Mouse (Mus musculus) liver, embryonic 11.5 days (tissue): ENCODE results near the gene Arhgap1. TPM values are rescaled to one million over a fixed set of nuclear protein-coding genes. Genes with fewer than 3 reads are reported as not detected.

Experiments
- ATAC-seq: fragments of 200-750 bp; cut with Nextera tagmentation; replicated peaks from 2 replicates; pipeline ENCODE4 v1.8.0; 2017; ENCODE audit warnings: moderate number of reproducible peaks, mild to moderate bottlenecking, moderate TSS enrichment, moderate library complexity; ENCODE audit not compliant: low FRiP score
- DNase-seq: peaks from one replicate; pipeline ENCODE4 v3.0.0-alpha.2; 2017; ENCODE audit warnings: low spot score
- H3K27ac ChIP-seq: fragments of 300-500 bp; sonication (generic); 2 replicates; pipeline ENCODE4 v1.5.1; 2014; ENCODE audit warnings: mild to moderate bottlenecking, low read depth, low read length, control low read depth
- H3K27me3 ChIP-seq: fragments of 300-500 bp; sonication (generic); replicated peaks from 2 replicates; pipeline ENCODE4 v1.6.1; 2014; ENCODE audit warnings: low read length, mixed read lengths; ENCODE audit not compliant: control insufficient read depth, insufficient read depth
- H3K36me3 ChIP-seq: fragments of 300-500 bp; sonication (generic); 2 replicates; pipeline ENCODE4 v1.6.1; 2014; ENCODE audit warnings: mild to moderate bottlenecking, low read length, moderate library complexity, mixed read lengths; ENCODE audit not compliant: control insufficient read depth, insufficient read depth
- H3K4me1 ChIP-seq: fragments of 300-500 bp; sonication (generic); replicated peaks from 2 replicates; pipeline ENCODE4 v1.6.1; 2014; ENCODE audit warnings: low read length, mixed read lengths; ENCODE audit not compliant: control insufficient read depth, insufficient read depth
- H3K4me2 ChIP-seq: fragments of 300-500 bp; sonication (generic); 2 replicates; pipeline ENCODE4 v1.6.1; 2014; ENCODE audit warnings: mild to moderate bottlenecking, control low read depth, moderate library complexity
- H3K4me3 ChIP-seq: fragments of 300-500 bp; sonication (generic); 2 replicates; pipeline ENCODE4 v1.5.1; 2014; ENCODE audit warnings: low read depth, low read length, control low read depth
- H3K9ac ChIP-seq: fragments of 300-500 bp; sonication (generic); 2 replicates; pipeline ENCODE4 v1.6.1; 2014; ENCODE audit warnings: low read depth, low read length, control low read depth
- H3K9me3 ChIP-seq: fragments of 300-500 bp; sonication (generic); 2 replicates; pipeline ENCODE4 v1.6.1; 2016; ENCODE audit warnings: low read length, inconsistent platforms, mixed read lengths; ENCODE audit not compliant: control insufficient read depth
- WGBS: fragments of 180-500 bp; shearing (Covaris S2); extraction: QIAGEN DNeasy Blood & Tissue Kit; methylation state at CpG from one replicate; pipeline ENCODE4 v1.1.7; 2014; 5-methylcytosine and 5-hydroxymethylcytosine counted together
- polyA plus RNA-seq: library from polyadenylated mRNA; unstranded; fragments of >200 nt; fragmentation: Nextera tagmentation; extraction: Ambion mirVana; gene quantifications from 2 replicates; pipeline ENCODE4 v1.2.1, GENCODE M21; 2014

Arhgap1 gene
- polyA plus RNA-seq, 1 experiment from 2014 or later: 99.2 TPM

DNA sequence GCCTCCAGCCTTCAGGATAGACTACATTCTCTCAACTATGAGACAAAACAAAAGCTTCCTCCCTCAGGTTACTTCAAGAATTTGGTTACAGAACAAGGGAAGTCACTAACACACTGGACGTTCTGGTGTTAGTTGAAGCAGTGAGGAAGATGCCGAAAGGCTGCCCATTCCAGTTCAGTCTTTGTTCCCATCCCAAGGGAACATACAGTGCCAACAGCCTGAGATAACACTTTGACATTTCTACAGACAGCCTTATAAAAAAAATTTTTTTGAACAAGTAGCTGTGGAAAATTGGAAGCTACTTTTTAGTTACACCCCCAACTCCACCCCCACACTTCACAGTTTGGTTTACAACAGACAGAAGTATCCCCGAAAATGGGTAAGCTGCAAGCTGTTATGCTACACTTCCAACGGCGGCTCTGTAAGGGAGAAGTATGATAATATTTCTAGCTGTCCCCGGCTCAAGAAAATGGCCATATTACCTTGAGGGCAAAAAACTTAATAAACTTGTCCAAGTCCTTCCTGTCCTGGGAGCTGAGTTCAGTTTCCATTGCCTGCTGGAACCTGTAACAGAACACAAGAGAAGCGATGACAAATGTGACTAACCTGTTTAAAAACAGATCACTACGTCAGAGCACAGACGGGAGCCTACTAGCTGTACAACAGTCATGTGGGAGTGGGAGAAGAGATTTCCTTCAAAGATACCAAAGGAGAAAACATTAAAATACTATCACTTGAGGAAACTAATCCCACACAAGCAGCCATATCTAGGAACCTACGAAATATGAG is 46.0 kb downstream of the Arhgap1 start:
- Histone ChIP-seq H3K4me1 (no peaks in the 10 kb centered on the region), H3K27ac (no peak overlapping the region), H3K27me3 (no peaks in the 10 kb centered on the region), H3K9ac (no peak overlapping the region), H3K36me3 (no peaks in the 10 kb centered on the region), H3K4me3 (no peak overlapping the region), H3K9me3 (no peaks in the 10 kb centered on the region), H3K4me2 (no peak overlapping the region)
- DNase-seq (no peak), ATAC-seq (no peak)
- WGBS: 84% methylated on average over 10 of the region's 10 CpGs

DNA sequence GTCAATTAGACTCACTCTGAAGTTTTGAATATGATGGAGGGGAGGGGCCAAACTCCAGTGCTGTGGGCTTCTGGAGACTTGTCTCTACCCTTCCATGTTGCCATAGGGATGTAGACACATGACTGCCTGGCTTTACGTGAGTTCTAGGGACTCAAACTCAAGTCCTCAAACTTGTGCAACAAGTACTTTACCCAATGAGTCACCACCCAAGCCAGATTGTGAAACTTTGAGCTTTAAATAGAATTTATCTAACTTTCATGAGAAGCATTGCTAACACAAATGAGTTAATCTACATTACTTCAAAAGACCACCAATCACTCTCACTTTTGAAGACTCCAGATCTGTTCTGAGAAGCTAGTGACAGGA is 46.5 kb downstream of the Arhgap1 start:
- no peak for DNase-seq
- H3K9me3 ChIP-seq: no peaks in the 10 kb centered on the region
- no peak overlapping the region for H3K9ac ChIP-seq
- H3K27me3 ChIP-seq: no peaks in the 10 kb centered on the region
- no peaks in the 10 kb centered on the region for H3K4me1 ChIP-seq
- H3K36me3 ChIP-seq: no peaks in the 10 kb centered on the region
- H3K27ac ChIP-seq: no peak overlapping the region
- no peak overlapping the region for H3K4me3 ChIP-seq
- ATAC-seq: no peak
- WGBS: 79% methylated on average over 1 of the region's 1 CpGs
- H3K4me2 ChIP-seq: no peak overlapping the region

DNA sequence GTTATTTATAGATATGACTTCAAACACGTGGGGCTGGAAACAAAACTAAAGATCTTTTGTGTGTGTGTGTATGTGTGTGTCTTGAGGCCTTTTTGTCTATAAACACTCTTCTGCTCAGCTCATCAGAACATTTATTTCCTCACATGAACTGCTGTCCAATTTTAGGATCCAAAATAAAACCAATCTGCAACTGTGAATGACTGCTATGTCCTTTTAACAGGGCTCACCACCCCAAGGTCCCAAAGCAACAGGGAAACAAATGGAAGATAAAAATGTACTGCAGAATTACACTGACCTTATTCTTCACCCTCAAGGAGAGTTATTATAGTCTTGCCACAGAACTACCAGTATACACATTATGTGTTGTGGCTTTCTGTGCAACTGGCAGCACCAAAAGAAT is 49.6 kb downstream of the Arhgap1 start:
- no peaks in the 10 kb centered on the region for H3K9me3 ChIP-seq
- ATAC-seq: no peak
- no peaks in the 10 kb centered on the region for H3K4me1 ChIP-seq
- H3K4me3 ChIP-seq: no peak overlapping the region
- no peak overlapping the region for H3K9ac ChIP-seq
- H3K27me3 ChIP-seq: no peaks in the 10 kb centered on the region
- H3K27ac ChIP-seq: no peak overlapping the region
- DNase-seq: no peak
- no peak overlapping the region for H3K4me2 ChIP-seq
- 71% methylated on average over 1 of the region's 1 CpGs for WGBS
- no peaks in the 10 kb centered on the region for H3K36me3 ChIP-seq

DNA sequence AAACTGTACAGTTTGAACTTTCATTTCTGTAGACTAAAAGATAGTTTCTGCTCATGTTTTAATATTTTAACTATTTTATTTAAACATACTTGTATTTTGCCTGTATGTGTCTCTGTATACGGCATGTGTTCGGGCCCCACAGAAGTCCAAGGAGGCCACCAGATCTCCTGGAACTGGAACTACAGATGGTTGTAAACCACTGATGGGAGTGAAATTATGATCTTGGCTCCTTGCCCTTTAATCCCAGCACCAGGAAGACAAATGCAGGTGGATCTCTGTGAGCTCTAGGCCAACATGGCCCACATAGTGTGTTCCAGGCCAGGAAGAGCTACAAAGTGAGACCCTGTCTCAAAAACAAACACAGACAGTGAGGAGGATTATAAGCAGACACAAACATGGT is 51.7 kb downstream of the Arhgap1 start:
- Histone ChIP-seq H3K4me3 (no peak overlapping the region), H3K4me1 (no peaks in the 10 kb centered on the region), H3K9ac (no peak overlapping the region), H3K27me3 (no peaks in the 10 kb centered on the region), H3K27ac (no peak overlapping the region), H3K4me2 (no peak overlapping the region), H3K9me3 (no peaks in the 10 kb centered on the region), H3K36me3 (no peaks in the 10 kb centered on the region)
- DNase-seq (no peak), ATAC-seq (no peak)
- WGBS: 96% methylated on average over 2 of the region's 2 CpGs

DNA sequence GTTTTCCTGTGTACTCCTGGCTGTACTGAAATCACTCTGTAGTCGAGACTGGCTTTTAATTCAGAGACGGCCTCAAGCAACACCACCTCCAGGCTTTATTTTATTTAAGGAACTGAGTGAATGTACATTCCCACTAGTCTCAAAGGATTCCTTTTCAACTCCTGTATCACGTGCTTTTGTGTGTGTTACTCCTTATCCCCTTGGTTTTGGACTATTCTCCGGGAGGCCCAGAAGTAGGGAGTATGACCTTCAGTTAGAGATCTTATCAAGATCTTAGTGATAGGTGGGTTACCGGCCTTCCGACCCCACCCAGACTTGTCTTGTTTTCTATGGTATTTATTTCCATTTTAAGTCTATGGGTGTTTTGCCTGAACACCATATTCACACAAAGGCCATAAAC is 56.1 kb downstream of the Arhgap1 start:
- Histone ChIP-seq H3K9me3 (no peaks in the 10 kb centered on the region), H3K27me3 (no peaks in the 10 kb centered on the region), H3K4me2 (no peak overlapping the region), H3K4me3 (no peak overlapping the region), H3K27ac (no peak overlapping the region), H3K9ac (no peak overlapping the region), H3K36me3 (no peaks in the 10 kb centered on the region), H3K4me1 (peaks cover 6% of the 10 kb centered on the region)
- WGBS: 78% methylated on average over 6 of the region's 6 CpGs
- ATAC-seq (no peak), DNase-seq (no peak)

DNA sequence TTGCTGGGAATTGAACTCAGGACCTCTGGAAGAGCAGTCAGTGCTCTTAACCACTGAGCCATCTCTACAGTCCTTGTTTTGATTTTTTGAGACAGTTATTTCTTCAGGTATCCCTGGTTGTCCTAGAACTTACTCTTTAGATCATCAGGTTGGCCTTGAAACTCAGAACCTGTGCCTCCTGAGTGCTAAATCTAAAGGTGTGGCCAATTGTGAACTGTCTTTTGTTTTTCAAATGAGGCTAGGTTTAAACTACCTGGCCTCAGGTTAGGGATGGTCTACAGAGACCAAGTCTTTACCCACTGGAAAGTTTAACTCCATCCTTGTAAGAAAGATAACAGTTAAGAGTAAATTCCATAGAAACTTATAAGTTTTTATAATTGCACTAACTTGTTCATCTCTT is 56.8 kb downstream of the Arhgap1 start:
- H3K4me3 ChIP-seq: no peak overlapping the region
- H3K9me3 ChIP-seq: no peaks in the 10 kb centered on the region
- H3K36me3 ChIP-seq: no peaks in the 10 kb centered on the region
- ATAC-seq (no peak), DNase-seq (no peak)
- H3K27me3 ChIP-seq: no peaks in the 10 kb centered on the region
- H3K9ac ChIP-seq: no peak overlapping the region
- peaks cover 6% of the 10 kb centered on the region for H3K4me1 ChIP-seq
- no peak overlapping the region for H3K27ac ChIP-seq
- no peak overlapping the region for H3K4me2 ChIP-seq

DNA sequence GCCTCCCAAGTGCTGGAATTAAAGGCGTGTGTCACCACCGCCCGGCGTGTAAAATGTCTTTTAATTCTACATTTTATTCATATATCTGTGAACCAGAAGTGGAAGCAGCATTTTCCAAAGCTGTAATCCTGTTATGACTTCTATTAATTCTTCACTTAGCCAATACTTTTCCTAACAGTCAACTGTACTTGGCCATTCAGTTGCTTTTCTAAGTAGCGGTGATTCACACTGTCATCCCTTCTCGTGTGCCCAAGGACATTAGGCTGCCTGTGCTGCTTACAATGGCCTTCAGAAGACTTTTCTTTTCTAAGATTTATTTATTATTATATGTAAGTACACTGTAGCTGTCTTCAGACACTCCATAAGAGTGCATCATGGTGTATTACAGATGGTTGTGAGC is 58.7 kb downstream of the Arhgap1 start:
- no peak for ATAC-seq
- H3K36me3 ChIP-seq: peaks cover 2% of the 10 kb centered on the region; the same call in 1 of the 2 replicates
- no peaks in the 10 kb centered on the region for H3K9me3 ChIP-seq
- H3K9ac ChIP-seq: no peak overlapping the region
- H3K4me3 ChIP-seq: no peak overlapping the region
- no peak for DNase-seq
- H3K4me2 ChIP-seq: no peak overlapping the region
- WGBS: 95% methylated on average over 6 of the region's 6 CpGs
- peaks cover 6% of the 10 kb centered on the region for H3K4me1 ChIP-seq
- H3K27ac ChIP-seq: no peak overlapping the region
- H3K27me3 ChIP-seq: no peaks in the 10 kb centered on the region

DNA sequence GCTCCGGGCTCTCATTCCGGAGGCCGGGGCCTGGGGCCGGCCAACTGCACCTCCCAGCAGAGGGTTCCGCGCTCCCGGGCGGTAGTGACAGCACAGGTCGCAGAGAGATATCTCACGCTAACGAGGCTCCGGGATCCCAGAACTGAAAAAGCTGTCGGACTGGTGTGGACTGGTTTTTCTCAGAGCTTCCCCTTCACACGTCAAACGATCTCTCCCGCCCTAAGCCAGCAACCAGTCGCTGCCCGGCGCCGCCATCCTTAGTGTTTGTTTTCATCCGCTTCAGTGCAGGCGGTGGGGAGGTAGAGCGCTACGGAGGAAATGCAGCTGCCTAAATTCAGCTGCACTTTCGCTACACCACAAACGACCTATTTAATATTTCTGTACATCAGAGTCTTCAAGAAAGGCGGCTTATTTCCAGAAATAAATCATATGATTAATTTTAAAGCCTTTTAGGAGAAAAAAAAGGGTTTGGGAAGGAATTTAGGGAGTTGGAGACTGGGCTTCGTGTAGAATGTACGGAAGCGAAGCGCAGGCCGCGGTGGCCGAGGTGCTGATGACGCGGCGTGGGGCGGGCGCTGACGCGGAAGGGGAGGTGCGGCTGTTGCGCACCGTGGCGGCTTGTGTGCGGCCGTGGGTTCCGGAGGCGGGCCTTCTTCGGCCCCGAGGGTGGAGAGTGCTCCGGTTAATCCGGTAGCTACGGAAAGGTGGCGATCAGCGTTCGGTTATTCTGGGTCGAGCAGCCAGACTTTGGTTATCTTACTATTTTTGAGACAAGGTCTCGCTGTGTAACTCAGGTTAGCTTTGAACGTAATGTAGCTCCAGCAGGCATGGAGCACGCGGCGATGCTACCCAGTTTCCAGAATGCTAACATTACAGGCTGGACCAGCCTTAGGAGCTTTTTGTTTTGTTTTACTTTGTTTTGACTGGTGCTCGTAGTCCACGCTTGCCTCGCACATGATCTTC is 60.9 kb downstream of the Arhgap1 start, which contains the start of the genes Atg13 and Harbi1:
Gene Atg13, minus strand, starts transcription at position 305 of the 963 bp plus-strand sequence.
Gene Harbi1, plus strand, starts transcription at position 581 of the 963 bp plus-strand sequence.
- Histone ChIP-seq H3K36me3 (peaks cover 2% of the 10 kb centered on the region; the same call in 1 of the 2 replicates), H3K27me3 (no peaks in the 10 kb centered on the region), H3K9ac (peak within 1 kb of the TSS; percentile 77), H3K4me3 (peak within 1 kb of the TSS; percentile 77), H3K27ac (peak within 1 kb of the TSS; percentile 81), H3K4me2 (peak within 1 kb of the TSS; percentile 68), H3K9me3 (no peaks in the 10 kb centered on the region), H3K4me1 (peaks cover 6% of the 10 kb centered on the region)
- peak; percentile 89 for DNase-seq
- under 1% methylated on average over 66 of the region's 66 CpGs for WGBS
- ATAC-seq: peak; percentile 98
